Mouse (Mus musculus) erythroblast, adult 5-6 weeks (primary cell): ENCODE data around the gene Fyb. TPM values are rescaled to one million over a fixed set of nuclear protein-coding genes. Genes with fewer than 3 reads are reported as not detected.
A peak's percentile ranks its signal among the peaks of the same experiment; 100 is the strongest.
"Not testable (repeated sequence)": the region's sequence is repeated elsewhere in the genome, so short reads cannot be mapped to it uniquely, and the experiment has no call there.

Source experiments
- ATAC-seq: replicated peaks from 2 replicates; pipeline ENCODE4 v1.8.0; 2016; ENCODE audit warnings: moderate number of reproducible peaks, mild to moderate bottlenecking, moderate TSS enrichment, inconsistent platforms; ENCODE audit not compliant: poor library complexity, low FRiP score, severe bottlenecking
- total RNA-seq, 2 experiments: library from RNA; stranded (forward) in 1 of 2; stranded (reverse) in 1 of 2; fragments of 150-400 nt in 1 of 2; fragments of 200-764, 138-1000 nt in 1 of 2; gene quantifications; 2 replicates each; pipeline versions ENCODE4 v1.2.3 to v1.2.4; 2015 to 2017; ENCODE audit warnings: low replicate concordance in 2 of 2

Gene Fyb
- total RNA-seq, 2 experiments from 2014 or later = 21.2 to 50.1 TPM

- no peak for ATAC-seq
These were observed 36.5 kb downstream of the Fyb start for GRCm38 (mm10) chr15:6559188-6559587.

GRCm38 (mm10) chr15:6560696-6561095, 38.0 kb downstream of the Fyb start:
- ATAC-seq = no peak

- no peak for ATAC-seq
These were observed 39.5 kb downstream of the Fyb start for GRCm38 (mm10) chr15:6562161-6562560.

GRCm38 (mm10) chr15:6562629-6563028, 40.0 kb downstream of the Fyb start:
- ATAC-seq = no peak

GRCm38 (mm10) chr15:6564977-6565421, 42.3 kb downstream of the Fyb start:
- no peak for ATAC-seq

- no peak for ATAC-seq
These were observed 43.2 kb downstream of the Fyb start for GRCm38 (mm10) chr15:6565873-6566272.

GRCm38 (mm10) chr15:6567993-6568392, 45.3 kb downstream of the Fyb start:
- ATAC-seq = no peak

GRCm38 (mm10) chr15:6568605-6569004, 46.0 kb downstream of the Fyb start:
- ATAC-seq = no peak

- ATAC-seq = no peak
These were observed 46.4 kb downstream of the Fyb start for GRCm38 (mm10) chr15:6569074-6569473.

- no peak for ATAC-seq
These were observed 47.7 kb downstream of the Fyb start for GRCm38 (mm10) chr15:6570164-6570861.

- ATAC-seq = peak; percentile 90
These were observed 48.2 kb downstream of the Fyb start for GRCm38 (mm10) chr15:6570876-6571275.

- ATAC-seq = no peak
These were observed 51.8 kb downstream of the Fyb start for GRCm38 (mm10) chr15:6574283-6574960.

- no peak for ATAC-seq
These were observed 55.3 kb downstream of the Fyb start for GRCm38 (mm10) chr15:6577971-6578370.

- ATAC-seq = no peak
These were observed 56.0 kb downstream of the Fyb start for GRCm38 (mm10) chr15:6578654-6579053.

GRCm38 (mm10) chr15:6579194-6579768, 56.6 kb downstream of the Fyb start:
- ATAC-seq = peak; percentile 76

- ATAC-seq = peak; percentile 44; the same call in 1 of the 2 replicates
These were observed 57.2 kb downstream of the Fyb start for GRCm38 (mm10) chr15:6579769-6580261.

- ATAC-seq = no peak
These were observed 62.0 kb downstream of the Fyb start for GRCm38 (mm10) chr15:6584645-6585044.

- ATAC-seq = not testable (repeated sequence)
These were observed 63.7 kb downstream of the Fyb start for GRCm38 (mm10) chr15:6586351-6586750.

- no peak for ATAC-seq
These were observed 64.9 kb downstream of the Fyb start for GRCm38 (mm10) chr15:6587526-6587925.

GRCm38 (mm10) chr15:6588192-6588591, 65.5 kb downstream of the Fyb start:
- ATAC-seq = no peak
